Mouse (Mus musculus): ENCODE results near the gene Rere. TPM values are rescaled to one million over a fixed set of nuclear protein-coding genes. Genes with fewer than 3 reads are reported as not detected.
A peak's percentile ranks its signal among the peaks of the same experiment; 100 is the strongest.
"Not testable (repeated sequence)": the region's sequence is repeated elsewhere in the genome, so short reads cannot be mapped to it uniquely, and the experiment has no call there.

Gene Rere
- total RNA-seq, 2 experiments from 2014 or later = 39.6 to 46.7 TPM

- DNase-seq = peak; percentile 66 to 86
Observed at GRCm38 (mm10) chr4:150465759-150466158, 184.3 kb downstream of the Rere start.

DNA sequence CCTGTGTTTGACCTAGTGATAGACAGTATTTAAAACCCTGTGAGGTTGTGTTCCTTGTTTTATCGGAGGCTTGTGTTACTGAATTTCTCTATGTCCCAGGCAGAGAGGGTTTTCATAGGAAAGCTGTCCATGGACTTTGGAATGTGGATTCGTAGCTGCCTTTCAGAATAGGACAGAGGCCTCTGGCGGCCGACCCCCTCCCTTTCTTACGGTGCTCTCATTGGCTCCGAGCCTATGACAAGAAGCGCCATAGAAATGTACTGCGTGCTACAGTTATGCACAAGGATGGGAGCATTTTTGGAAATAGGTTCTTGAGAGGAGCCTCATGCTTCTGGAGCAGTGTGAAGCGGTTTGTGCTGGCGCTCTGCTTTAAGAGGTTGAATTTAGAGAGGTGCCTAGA lies 187.8 kb downstream of the Rere start:
- DNase-seq = no peak

DNA sequence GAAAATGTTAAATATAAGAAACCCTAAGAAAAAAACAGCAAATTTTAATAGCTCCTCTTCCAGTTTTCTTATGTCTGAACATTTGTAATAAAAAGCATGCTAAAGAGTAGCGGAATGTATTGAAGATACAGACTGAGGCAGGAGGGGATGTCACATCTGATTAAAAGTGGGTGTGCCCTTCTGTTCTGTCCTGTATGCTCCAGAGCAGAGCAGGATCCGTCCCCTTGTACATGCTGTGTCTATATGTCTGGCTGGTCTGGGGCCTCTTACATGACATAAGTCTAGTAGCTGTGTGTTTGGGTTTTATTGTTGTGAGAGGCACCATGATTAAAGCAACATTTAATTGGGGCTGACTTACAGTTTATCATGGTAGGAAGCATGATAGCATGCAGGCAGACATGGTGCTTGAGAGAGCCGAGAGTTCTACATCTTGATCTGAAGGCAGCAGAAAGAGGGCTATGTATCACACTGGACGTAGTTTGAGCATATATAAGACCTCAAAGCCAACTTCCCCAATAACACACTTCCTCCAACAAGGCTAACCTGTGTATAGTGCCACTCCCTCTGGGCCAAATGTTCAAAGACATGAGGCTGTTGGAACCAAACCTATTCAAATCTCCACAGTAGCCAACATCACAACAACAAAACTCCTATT lies 189.4 kb downstream of the Rere start:
- no peak for DNase-seq

- DNase-seq = no peak
Observed at GRCm38 (mm10) chr4:150472751-150473436, 191.4 kb downstream of the Rere start.

GRCm38 (mm10) chr4:150473437-150474070 lies 192.1 kb downstream of the Rere start:
- DNase-seq = no peak

DNA sequence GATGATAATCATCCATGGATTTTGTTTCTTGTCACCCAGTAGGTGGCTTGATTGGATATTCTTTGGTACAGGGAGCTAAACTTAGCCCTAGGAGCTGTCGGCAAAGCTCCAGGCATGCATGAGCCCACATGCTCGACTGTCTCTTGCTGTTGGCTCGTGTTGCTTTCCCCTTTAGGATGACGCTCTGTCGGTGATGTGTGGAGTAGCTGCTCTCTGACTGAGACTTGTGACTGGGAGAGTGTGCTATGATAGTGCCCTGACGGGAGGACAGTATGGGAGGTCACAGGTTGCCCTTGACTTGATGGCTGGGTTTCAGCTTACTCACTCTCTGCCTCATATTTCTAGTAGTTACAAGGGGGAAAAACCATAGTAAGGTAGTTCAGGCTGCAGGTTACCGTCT lies 192.6 kb downstream of the Rere start:
- peak; percentile 62 to 76 for DNase-seq

DNA sequence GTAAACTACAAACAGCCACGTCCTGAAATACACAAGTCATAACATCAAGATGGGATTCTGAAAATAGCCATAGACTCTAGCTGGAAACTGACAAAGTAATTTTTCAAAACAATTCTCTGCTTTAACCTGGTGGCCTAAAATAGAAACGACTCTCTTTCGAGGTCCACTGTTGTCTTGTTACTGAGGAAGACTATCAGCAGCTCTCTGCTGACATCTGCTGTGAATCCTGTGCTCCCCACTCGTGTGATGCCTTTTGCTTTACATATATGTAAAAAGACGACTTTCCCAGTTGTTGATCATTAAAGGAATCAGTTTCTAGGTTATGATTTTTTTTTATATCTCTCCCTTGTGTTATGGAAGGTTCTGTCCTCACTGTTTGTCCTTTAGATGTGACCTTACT lies 194.8 kb downstream of the Rere start:
- no peak for DNase-seq

DNA sequence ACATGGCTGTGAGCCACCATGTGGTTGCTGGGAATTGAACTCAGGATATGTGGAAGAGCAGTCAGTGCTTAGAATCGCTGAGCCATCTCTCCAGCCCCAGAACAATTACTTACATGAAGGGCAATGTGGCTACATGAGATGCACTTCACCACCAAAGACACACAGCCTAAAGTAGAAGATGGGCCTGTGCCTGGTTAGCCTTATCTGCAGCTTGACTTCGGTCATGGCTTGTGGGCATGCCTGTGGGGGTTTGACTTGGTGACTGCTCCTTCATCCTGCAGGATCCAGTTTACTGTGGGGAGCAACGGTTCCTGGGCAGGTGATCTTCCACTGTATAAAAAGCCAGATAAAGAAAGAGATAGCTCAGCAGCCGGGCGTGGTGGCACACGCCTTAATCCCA lies 196.6 kb downstream of the Rere start:
- no peak for DNase-seq

DNA sequence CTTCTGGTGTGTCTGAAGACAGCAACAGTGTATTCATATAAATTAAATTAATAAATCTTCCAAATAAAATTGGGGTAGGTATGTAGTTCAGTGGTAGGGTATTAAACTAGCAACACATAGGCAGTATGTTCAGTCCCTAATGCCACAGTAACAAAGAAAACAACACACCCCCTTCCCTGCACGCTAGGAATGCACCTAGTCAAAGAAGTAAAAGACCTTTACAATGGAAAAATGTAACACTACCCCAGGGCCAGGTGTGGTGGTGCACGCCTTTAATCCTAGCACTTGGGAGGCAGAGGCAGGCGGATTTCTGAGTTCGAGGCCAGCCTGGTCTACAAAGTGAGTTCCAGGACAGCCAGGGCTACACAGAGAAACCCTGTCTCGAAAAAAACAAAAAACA lies 201.6 kb downstream of the Rere start:
- DNase-seq = not testable (repeated sequence)

- peak in 1 of 2 experiments; percentile 48 for DNase-seq
Observed at GRCm38 (mm10) chr4:150486097-150486496, 204.7 kb downstream of the Rere start.

- DNase-seq = no peak
Observed at GRCm38 (mm10) chr4:150487109-150487508, 205.7 kb downstream of the Rere start.

- peak; percentile 90 to 95 for DNase-seq
Observed at GRCm38 (mm10) chr4:150488096-150488748, 206.8 kb downstream of the Rere start.

DNA sequence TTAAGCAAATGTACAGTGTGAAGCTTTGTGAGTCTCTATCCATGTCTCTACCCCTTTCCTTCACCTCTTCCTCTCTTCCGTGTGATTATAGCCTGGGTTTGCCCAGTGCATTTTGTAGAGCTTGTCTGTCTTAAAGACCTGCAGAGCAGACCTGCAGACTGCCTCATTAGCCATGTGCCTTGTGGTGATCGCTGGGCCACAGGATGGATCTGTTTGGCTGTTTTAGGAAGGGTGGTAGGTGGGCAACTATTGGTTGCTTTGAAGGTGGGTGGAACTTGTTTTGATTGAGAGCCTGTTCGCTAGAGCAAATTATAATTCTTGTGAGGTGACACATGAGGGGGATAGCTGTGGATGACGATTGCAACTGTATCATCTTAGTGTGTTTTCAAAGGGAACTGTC lies 207.3 kb downstream of the Rere start:
- DNase-seq = peak in 1 of 2 experiments; percentile 43

GRCm38 (mm10) chr4:150490050-150490449 lies 208.6 kb downstream of the Rere start:
- DNase-seq = no peak

GRCm38 (mm10) chr4:150491710-150492109 lies 210.3 kb downstream of the Rere start:
- no peak for DNase-seq

DNA sequence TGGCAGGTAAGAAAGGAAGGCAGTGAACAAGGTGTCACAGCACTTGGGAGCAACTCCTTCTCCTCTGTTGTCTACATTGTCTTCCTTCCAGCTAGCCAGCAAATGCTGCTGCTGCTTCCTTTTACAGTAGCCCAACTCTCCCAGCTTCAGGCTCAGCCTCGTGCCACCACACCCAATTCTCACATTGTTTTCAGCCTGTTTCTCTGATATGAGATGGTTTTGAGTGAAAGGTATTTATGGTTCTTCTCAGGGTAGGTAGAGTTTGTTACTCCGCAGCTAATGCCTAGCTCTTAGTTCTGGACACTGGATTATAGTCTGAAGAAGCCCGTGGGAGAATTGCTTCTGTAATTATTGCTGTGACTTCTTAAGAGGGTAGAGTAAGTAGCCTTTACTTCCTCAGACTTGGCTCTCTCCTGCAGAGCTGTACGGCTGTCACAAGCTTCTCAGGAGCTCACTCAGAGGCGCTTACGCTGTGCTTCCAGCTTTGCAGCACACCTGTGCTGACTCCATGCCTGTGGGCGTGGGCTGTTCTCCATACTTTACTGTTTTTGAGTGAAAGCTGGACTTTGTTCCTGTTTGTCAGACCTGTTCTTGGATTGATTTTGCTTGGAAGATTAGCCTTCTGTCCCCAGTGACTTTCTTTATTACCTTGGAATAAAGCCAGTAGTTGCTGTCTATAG lies 212.0 kb downstream of the Rere start:
- DNase-seq = no peak

- not testable (repeated sequence) for DNase-seq
Observed at GRCm38 (mm10) chr4:150493938-150494330, 212.5 kb downstream of the Rere start.

DNA sequence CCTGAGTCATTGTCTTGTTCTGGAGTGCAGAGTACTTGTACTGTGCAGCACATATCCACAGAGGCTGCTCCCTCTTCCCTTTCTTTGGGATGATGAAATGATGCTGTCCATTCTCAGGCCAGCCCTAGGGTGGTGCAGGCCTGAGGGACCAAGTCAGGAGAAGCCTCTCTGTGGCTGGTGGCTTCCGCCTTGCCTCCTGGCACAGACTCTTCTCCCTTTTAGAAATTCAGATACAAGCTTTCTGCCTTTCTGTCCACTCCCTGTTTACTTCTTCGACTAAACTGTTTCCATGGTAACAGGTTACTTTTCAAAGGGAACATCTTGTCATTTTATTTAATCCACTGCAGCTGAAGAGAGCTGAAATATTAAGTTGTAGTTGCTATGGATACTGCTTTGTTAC lies 214.1 kb downstream of the Rere start:
- DNase-seq = peak in 1 of 2 experiments; percentile 54

DNA sequence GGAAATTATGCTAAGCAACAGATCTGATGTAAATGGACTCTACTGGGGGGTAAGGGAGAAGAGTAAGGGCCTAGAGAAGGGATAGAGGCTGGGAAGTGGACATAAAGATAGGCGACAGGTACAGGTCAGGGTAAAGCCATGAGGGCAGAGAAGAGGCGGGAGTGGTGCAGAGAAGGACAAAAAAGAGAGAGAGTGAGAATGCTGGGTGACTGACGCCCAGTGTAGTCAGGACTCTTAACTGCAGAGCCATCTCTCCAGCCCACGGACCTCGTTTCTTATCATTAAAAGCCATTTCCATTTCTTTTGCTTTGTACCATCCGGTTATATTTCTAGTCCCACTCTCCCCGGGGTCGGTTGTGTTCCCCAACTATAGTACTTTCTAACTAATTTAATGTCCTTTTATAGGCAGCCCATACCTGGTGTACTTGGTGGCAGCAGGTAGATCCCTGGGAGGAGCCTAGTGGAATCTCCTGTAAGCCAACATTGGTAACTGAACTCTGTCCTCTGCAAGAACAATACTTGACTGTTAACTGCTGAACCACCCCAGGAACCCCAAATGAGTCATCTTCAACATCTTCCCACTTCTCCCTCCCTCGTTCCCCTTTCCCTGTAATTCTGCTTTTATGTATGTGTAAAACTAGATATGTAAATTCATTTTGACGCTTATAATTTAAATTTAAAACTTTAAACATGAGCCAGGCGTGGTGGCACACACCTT lies 223.0 kb downstream of the Rere start:
- no peak for DNase-seq

DNA sequence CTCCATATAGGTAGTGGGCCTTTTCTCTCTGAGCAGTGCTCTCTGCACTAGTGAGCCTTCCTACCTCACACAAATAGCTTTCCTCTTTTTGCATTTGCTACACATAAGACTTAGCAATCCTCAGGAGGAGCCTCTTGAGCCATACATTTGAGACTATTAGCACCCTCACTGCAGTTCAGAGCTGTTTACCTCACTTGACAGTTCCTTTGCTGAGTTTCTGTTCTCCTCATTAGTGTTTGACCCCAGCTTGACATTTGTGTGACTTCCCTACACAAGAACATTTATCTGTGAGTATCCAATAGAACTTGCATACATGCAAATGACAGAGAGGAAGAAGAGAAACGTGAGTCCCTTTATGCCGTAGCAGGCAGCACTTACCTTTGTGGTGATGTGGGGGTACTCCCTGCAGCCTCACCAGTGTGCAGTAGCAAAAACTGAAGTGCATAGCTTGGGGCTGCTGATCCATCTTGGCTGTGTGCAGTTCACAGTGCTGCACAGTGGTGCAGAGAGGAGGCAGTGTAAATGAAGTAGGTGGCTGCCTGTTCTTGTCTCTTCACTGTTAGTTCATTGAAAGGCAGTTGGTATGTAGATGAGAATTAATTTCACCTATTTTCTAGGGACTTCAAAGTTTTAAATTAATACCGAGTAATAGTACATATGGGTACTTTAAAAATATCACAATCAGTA lies 227.7 kb downstream of the Rere start:
- no peak for DNase-seq

DNA sequence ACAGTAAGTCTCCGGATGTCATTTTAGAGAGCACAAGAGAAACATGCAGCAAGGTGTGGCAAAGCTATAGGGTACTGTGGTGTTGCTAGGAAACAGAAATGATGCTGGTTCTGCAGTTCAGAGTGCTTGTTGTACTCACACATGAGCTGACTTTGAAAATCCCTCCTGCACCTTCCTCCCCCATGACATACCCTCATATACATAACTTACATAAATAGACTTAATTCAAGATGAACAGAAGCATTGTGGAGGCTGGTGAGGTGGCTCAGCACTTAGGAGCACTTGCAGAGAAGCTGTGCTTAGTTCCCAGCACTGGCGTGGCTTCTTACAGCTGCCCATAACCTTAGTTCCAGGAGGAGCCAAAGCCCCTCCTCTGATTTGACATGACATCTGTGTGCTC lies 228.6 kb downstream of the Rere start:
- DNase-seq = no peak
